Mouse (Mus musculus) E14TG2a.4 (cell line): ENCODE measurements around the gene Rnd2.
"Not testable (repeated sequence)": the region's sequence is repeated elsewhere in the genome, so short reads cannot be mapped to it uniquely, and the experiment has no call there.

Experiments used
- H3K27me3 ChIP-seq: 2 replicates; pipeline ENCODE4 v1.6.1; 2014; ENCODE audit warnings: low read length, control low read depth; ENCODE audit not compliant: insufficient read depth
- H3K36me3 ChIP-seq: 2 replicates; pipeline ENCODE4 v1.6.1; 2014; ENCODE audit warnings: low read length, control low read depth; ENCODE audit not compliant: insufficient read depth
- H3K4me1 ChIP-seq: replicated peaks from 2 replicates; pipeline ENCODE4 v1.6.1; 2014; ENCODE audit warnings: low read depth, low read length, control low read depth
- H3K4me3 ChIP-seq: replicated peaks from 2 replicates; pipeline ENCODE4 v1.5.1; 2014; ENCODE audit warnings: mild to moderate bottlenecking, low read length
- H3K9me3 ChIP-seq: 2 replicates; pipeline ENCODE4 v1.6.1; 2014; ENCODE audit warnings: low read length, control low read depth
- CTCF ChIP-seq: conservative IDR thresholded peaks from 2 replicates; pipeline ENCODE4 v1.5.1; 2014; ENCODE audit warnings: low read length
- NANOG ChIP-seq: IDR thresholded peaks from 2 replicates; pipeline ENCODE4 v1.6.1; 2014; ENCODE audit warnings: borderline replicate concordance, low read length, mixed read lengths
- POU5F1 ChIP-seq: IDR thresholded peaks from 2 replicates; pipeline ENCODE4 v1.6.1; 2014; ENCODE audit warnings: low read length, borderline replicate concordance

Gene Rnd2

GRCm38 (mm10) chr11:101470206-101470605, 5.4 kb downstream of the Rnd2 start:
- 0 out of 2 replicates have a peak overlapping the region, but pooled peaks have one; percentile 20 for H3K4me3 ChIP-seq
- H3K27me3 ChIP-seq: peaks cover 69% of the 10 kb centered on the region
- peaks cover 62% of the 10 kb centered on the region for H3K4me1 ChIP-seq
- H3K36me3 ChIP-seq: peaks cover 13% of the 10 kb centered on the region
- no peak for TF ChIP-seq POU5F1
- TF ChIP-seq NANOG: no peak
- no peak for TF ChIP-seq CTCF
- no peaks in the 10 kb centered on the region for H3K9me3 ChIP-seq

GRCm38 (mm10) chr11:101471926-101472325, 7.1 kb downstream of the Rnd2 start:
- H3K9me3 ChIP-seq: no peaks in the 10 kb centered on the region
- TF ChIP-seq POU5F1 (no peak), NANOG (no peak), CTCF (no peak)
- peaks cover 13% of the 10 kb centered on the region for H3K36me3 ChIP-seq
- peaks cover 54% of the 10 kb centered on the region for H3K4me1 ChIP-seq
- H3K4me3 ChIP-seq: no peak overlapping the region
- peaks cover 66% of the 10 kb centered on the region for H3K27me3 ChIP-seq

DNA sequence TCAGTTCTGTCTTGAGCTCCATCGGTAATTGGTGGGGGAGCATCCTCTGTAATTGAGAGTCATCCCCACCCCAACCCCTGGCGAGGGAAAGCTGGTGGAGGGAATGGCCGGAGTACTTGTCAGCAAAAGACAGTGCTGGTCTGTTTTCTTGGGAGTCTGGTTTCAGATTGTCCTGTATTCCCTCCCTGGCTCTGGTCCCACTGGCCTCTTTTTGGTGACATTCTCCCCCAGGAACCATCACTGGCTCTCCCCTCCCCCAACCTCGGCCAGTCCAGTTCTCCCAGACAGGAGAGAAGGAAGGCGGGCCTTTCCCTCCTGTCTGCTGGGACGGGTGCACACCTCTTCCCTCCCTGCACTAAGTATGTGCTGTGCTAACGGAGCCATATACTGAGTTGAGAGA, 7.5 kb downstream of the Rnd2 start:
- Histone ChIP-seq H3K4me1 (peaks cover 54% of the 10 kb centered on the region), H3K4me3 (no peak overlapping the region), H3K27me3 (peaks cover 63% of the 10 kb centered on the region), H3K36me3 (peaks cover 13% of the 10 kb centered on the region), H3K9me3 (no peaks in the 10 kb centered on the region)
- TF ChIP-seq CTCF: no peak
- TF ChIP-seq NANOG: no peak
- no peak for TF ChIP-seq POU5F1

GRCm38 (mm10) chr11:101473686-101474085, 8.9 kb downstream of the Rnd2 start:
- Histone ChIP-seq H3K27me3 (peaks cover 54% of the 10 kb centered on the region), H3K4me1 (peaks cover 59% of the 10 kb centered on the region), H3K36me3 (peaks cover 13% of the 10 kb centered on the region)
- H3K4me3 ChIP-seq, H3K9me3 ChIP-seq: not testable (repeated sequence)

DNA sequence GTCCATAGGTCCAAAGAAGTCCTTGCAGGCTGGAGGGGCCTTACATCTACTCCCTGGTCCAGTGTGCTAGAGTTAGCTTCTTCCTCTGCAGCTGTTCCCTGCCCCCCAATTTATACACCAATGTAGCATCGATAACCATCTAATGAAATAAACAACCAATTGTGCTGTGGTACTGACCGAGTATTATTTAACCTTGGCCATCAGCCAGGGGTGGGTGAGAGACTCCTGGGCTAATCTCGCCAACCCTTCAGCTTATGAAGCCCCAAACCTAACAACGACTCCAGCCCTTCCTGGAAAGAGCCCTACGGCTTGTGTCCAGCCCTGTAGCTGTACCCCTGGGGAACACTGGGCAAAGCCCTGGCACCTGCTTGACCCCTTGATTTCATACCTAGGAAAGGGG, 9.5 kb downstream of the Rnd2 start:
- no peak for TF ChIP-seq NANOG
- no peak for TF ChIP-seq CTCF
- TF ChIP-seq POU5F1: no peak
- Histone ChIP-seq H3K36me3 (peaks cover 13% of the 10 kb centered on the region), H3K4me3 (no peak overlapping the region), H3K27me3 (peaks cover 48% of the 10 kb centered on the region), H3K9me3 (no peaks in the 10 kb centered on the region), H3K4me1 (peaks cover 59% of the 10 kb centered on the region)

- not testable (repeated sequence) for H3K9me3 ChIP-seq, H3K36me3 ChIP-seq, H3K4me3 ChIP-seq
- Histone ChIP-seq H3K27me3 (peaks cover 31% of the 10 kb centered on the region), H3K4me1 (peaks cover 60% of the 10 kb centered on the region)
Observed at GRCm38 (mm10) chr11:101476361-101476760, 11.6 kb downstream of the Rnd2 start.

- no peaks in the 10 kb centered on the region for H3K9me3 ChIP-seq
- peaks cover 53% of the 10 kb centered on the region for H3K4me1 ChIP-seq
- H3K36me3 ChIP-seq: no peaks in the 10 kb centered on the region
- H3K27me3 ChIP-seq: peaks cover 23% of the 10 kb centered on the region
- no peak overlapping the region for H3K4me3 ChIP-seq
- TF ChIP-seq POU5F1 (no peak), CTCF (no peak), NANOG (no peak)
Observed at GRCm38 (mm10) chr11:101477194-101477551, 12.4 kb downstream of the Rnd2 start.

DNA sequence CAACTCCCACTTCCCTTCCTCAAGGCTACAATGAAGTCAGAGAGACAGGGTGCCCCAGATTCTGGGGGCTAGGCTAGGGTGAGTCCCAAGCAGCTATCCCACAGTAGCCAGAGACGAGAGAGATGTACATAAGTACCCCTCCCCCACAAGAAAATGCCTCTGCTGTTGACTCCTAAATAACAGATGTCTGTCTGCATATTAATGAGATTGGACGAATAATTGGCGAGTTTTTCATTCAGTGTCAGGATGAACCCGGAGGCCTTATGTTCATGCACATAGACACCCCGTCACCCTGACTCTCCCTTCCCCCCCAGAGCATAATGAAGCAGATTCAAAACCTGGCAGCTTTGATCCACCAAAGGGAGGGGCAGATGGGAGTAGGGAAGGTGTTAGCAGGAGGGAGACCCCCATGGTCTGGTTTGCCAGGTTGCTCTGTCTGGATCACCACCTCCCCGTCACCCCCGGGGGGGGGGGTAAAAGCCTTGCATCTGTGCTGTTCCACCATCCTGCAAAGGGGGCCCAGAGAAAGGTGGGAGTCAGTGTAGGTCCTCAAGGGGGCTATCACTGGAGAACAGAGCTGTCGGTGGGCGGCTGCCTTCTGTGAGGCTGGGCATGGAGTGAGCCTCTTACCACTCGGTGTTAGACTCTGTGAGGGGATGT, 12.9 kb downstream of the Rnd2 start:
- no peaks in the 10 kb centered on the region for H3K36me3 ChIP-seq
- peaks cover 18% of the 10 kb centered on the region for H3K27me3 ChIP-seq
- no peaks in the 10 kb centered on the region for H3K9me3 ChIP-seq
- no peak for TF ChIP-seq POU5F1
- no peak for TF ChIP-seq NANOG
- TF ChIP-seq CTCF: no peak
- peaks cover 48% of the 10 kb centered on the region for H3K4me1 ChIP-seq
- H3K4me3 ChIP-seq: 0 out of 2 replicates have a peak overlapping the region, but pooled peaks have one; percentile 17

- no peak for TF ChIP-seq NANOG
- no peak for TF ChIP-seq POU5F1
- no peak for TF ChIP-seq CTCF
- Histone ChIP-seq H3K36me3 (no peaks in the 10 kb centered on the region), H3K9me3 (no peaks in the 10 kb centered on the region), H3K4me1 (peaks cover 53% of the 10 kb centered on the region), H3K27me3 (peaks cover 6% of the 10 kb centered on the region; the same call in 1 of the 2 replicates), H3K4me3 (peak overlapping the region; percentile 71)
Observed at GRCm38 (mm10) chr11:101479171-101479635, 14.4 kb downstream of the Rnd2 start.
